Mouse (Mus musculus) G1E (cell line): ENCODE measurements at regions not wholly inside any gene's neighbourhood (a gene's known extent, or its start where the extent isn't known, plus 50 kb on each side); places are given as distances from the start of the nearest gene placed in this dataset.

ENCODE experiments used
- ATAC-seq: 2 replicates; pipeline ENCODE4 v1.8.0; 2016; ENCODE audit warnings: mild to moderate bottlenecking; ENCODE audit not compliant: insufficient number of reproducible peaks, poor library complexity, low FRiP score, severe bottlenecking; ENCODE audit errors: extremely low read depth
- DNase-seq: peaks from one replicate; pipeline ENCODE4 v3.0.0; 2012; ENCODE audit warnings: low spot score
- H3K27me3 ChIP-seq: 2 replicates; pipeline ENCODE4 v1.6.1; 2012; ENCODE audit warnings: mild to moderate bottlenecking, low read length, inconsistent platforms; ENCODE audit not compliant: insufficient read depth
- H3K36me3 ChIP-seq: replicated peaks from 2 replicates; pipeline ENCODE3; 2012; ENCODE audit warnings: mild to moderate bottlenecking, inconsistent platforms
- H3K4me1 ChIP-seq: 2 replicates; pipeline ENCODE4 v1.6.1; 2012; ENCODE audit warnings: low read depth, low read length, inconsistent platforms, mixed read lengths; ENCODE audit not compliant: insufficient read depth
- H3K4me3 ChIP-seq: 2 replicates; pipeline ENCODE4 v1.5.1; 2012; ENCODE audit warnings: low read depth, mild to moderate bottlenecking, inconsistent platforms, low read length, moderate library complexity, mixed read lengths
- H3K9me3 ChIP-seq: replicated peaks from 2 replicates; pipeline ENCODE4 v1.6.1; 2012; ENCODE audit warnings: inconsistent platforms
- CTCF ChIP-seq: IDR thresholded peaks from 2 replicates; pipeline ENCODE4 v1.5.1; 2012; ENCODE audit warnings: low read depth, low read length, inconsistent platforms, mixed read lengths
- GATA1 ChIP-seq: IDR thresholded peaks from 2 replicates; pipeline ENCODE4 v1.6.1; 2012; ENCODE audit warnings: borderline replicate concordance, low read length, inconsistent platforms, mixed read lengths
- GATA2 ChIP-seq: IDR thresholded peaks from 2 replicates; pipeline ENCODE4 v1.6.1; 2012; ENCODE audit warnings: low read depth, low read length, inconsistent platforms, borderline replicate concordance
- POLR2AphosphoS5 ChIP-seq: IDR thresholded peaks from 2 replicates; pipeline ENCODE4 v1.6.1; 2012; ENCODE audit warnings: low read depth, low read length, inconsistent platforms; ENCODE audit not compliant: insufficient replicate concordance
- TAL1 ChIP-seq: conservative IDR thresholded peaks from 2 replicates; pipeline ENCODE4 v1.6.1; 2012; ENCODE audit warnings: low read depth, low read length, inconsistent platforms, mixed read lengths

GRCm38 (mm10) chr6:94845821-94846220 is 145.9 kb upstream of the Lrig1 start:
- ATAC-seq (no peak), DNase-seq (no peak)
- TF ChIP-seq CTCF (no peak), TAL1 (no peak), POLR2AphosphoS5 (no peak), GATA1 (no peak), GATA2 (no peak)
- no peaks in the 10 kb centered on the region; the same call in 1 of the 2 replicates for H3K27me3 ChIP-seq
- no peaks in the 10 kb centered on the region for H3K36me3 ChIP-seq
- no peak overlapping the region for H3K4me3 ChIP-seq
- no peaks in the 10 kb centered on the region for H3K4me1 ChIP-seq
- H3K9me3 ChIP-seq: no peaks in the 10 kb centered on the region

GRCm38 (mm10) chr6:94842856-94843255 is 142.9 kb upstream of the Lrig1 start:
- ATAC-seq (no peak), DNase-seq (no peak)
- TF ChIP-seq GATA2 (no peak), TAL1 (no peak), GATA1 (no peak), POLR2AphosphoS5 (no peak), CTCF (no peak)
- no peaks in the 10 kb centered on the region; the same call in 1 of the 2 replicates for H3K27me3 ChIP-seq
- H3K4me1 ChIP-seq: no peaks in the 10 kb centered on the region
- H3K9me3 ChIP-seq: no peaks in the 10 kb centered on the region
- H3K4me3 ChIP-seq: no peak overlapping the region
- H3K36me3 ChIP-seq: no peaks in the 10 kb centered on the region

GRCm38 (mm10) chr6:94841881-94842280 is 141.9 kb upstream of the Lrig1 start:
- no peak overlapping the region for H3K4me3 ChIP-seq
- no peaks in the 10 kb centered on the region for H3K36me3 ChIP-seq
- H3K27me3 ChIP-seq: peaks cover 3% of the 10 kb centered on the region; the same call in 1 of the 2 replicates
- no peaks in the 10 kb centered on the region for H3K4me1 ChIP-seq
- ATAC-seq: no peak
- TF ChIP-seq GATA2 (no peak), TAL1 (no peak), POLR2AphosphoS5 (no peak), CTCF (no peak), GATA1 (no peak)
- DNase-seq: no peak
- no peaks in the 10 kb centered on the region for H3K9me3 ChIP-seq

- no peak for TF ChIP-seq POLR2AphosphoS5
- TF ChIP-seq GATA1: no peak
- no peak for TF ChIP-seq GATA2
- TF ChIP-seq CTCF: no peak
- no peak for TF ChIP-seq TAL1
- DNase-seq (no peak), ATAC-seq (no peak)
- Histone ChIP-seq H3K4me1 (no peaks in the 10 kb centered on the region), H3K27me3 (peaks cover 9% of the 10 kb centered on the region; the same call in 1 of the 2 replicates), H3K36me3 (no peaks in the 10 kb centered on the region), H3K4me3 (no peak overlapping the region), H3K9me3 (no peaks in the 10 kb centered on the region)
Measured at GRCm38 (mm10) chr6:94835742-94836141, 135.8 kb upstream of the Lrig1 start.

- H3K36me3 ChIP-seq: no peaks in the 10 kb centered on the region
- no peak for ATAC-seq
- peaks cover 9% of the 10 kb centered on the region; the same call in 1 of the 2 replicates for H3K27me3 ChIP-seq
- DNase-seq: no peak
- no peak for TF ChIP-seq GATA2
- TF ChIP-seq POLR2AphosphoS5: no peak
- TF ChIP-seq TAL1: no peak
- TF ChIP-seq CTCF: no peak
- TF ChIP-seq GATA1: no peak
- no peaks in the 10 kb centered on the region for H3K9me3 ChIP-seq
- no peaks in the 10 kb centered on the region for H3K4me1 ChIP-seq
- no peak overlapping the region for H3K4me3 ChIP-seq
Measured at GRCm38 (mm10) chr6:94834551-94834950, 134.6 kb upstream of the Lrig1 start.

- Histone ChIP-seq H3K36me3 (no peaks in the 10 kb centered on the region), H3K4me3 (no peak overlapping the region), H3K4me1 (no peaks in the 10 kb centered on the region), H3K9me3 (no peaks in the 10 kb centered on the region), H3K27me3 (peaks cover 10% of the 10 kb centered on the region)
- DNase-seq: no peak
- ATAC-seq: no peak
- TF ChIP-seq GATA2: no peak
- no peak for TF ChIP-seq TAL1
- no peak for TF ChIP-seq GATA1
- no peak for TF ChIP-seq CTCF
- TF ChIP-seq POLR2AphosphoS5: no peak
Measured at GRCm38 (mm10) chr6:94830801-94831200, 130.8 kb upstream of the Lrig1 start.
